Mouse (Mus musculus) liver, postnatal 0 days (tissue): ENCODE data around the gene Alkbh1.

Experiments used
- CTCF ChIP-seq: sonication (generic); IDR thresholded peaks from 2 replicates; pipeline ENCODE4 v1.5.1; 2016; ENCODE audit warnings: antibody characterized with exemption, low read depth
- EP300 ChIP-seq: IDR thresholded peaks from 2 replicates; pipeline ENCODE4 v1.6.1; 2016; ENCODE audit warnings: antibody characterized with exemption, low read depth, mild to moderate bottlenecking

DNA sequence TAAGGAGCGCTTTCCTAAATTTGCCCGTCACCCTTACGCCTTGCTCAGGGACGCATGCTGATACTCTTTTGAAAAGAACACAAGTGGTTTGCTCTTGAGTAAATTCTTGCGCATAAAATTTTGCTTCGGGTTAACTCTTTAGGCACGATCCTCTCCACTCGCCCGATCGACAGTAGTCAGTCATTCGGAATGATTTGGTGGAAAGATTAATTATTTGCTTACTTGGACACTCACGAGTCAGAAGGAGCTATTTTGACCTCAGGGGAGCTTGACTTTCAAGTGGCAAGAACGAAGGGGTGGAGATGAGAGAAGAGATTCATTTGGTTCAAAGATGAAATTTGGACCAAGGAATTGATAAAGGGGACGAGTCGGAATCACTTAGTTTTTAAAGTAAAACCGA lies 394 bp upstream of the Alkbh1 start:
- TF ChIP-seq CTCF (no peak), EP300 (no peak)
